Mouse (Mus musculus) testis, adult 2 months (tissue): ENCODE measurements around the gene Cdipt.

ENCODE experiments used
- CTCF ChIP-seq: fragments of 200-500 bp; IDR thresholded peaks from 2 replicates; pipeline ENCODE4 v1.5.1; 2012; ENCODE audit warnings: low read depth, mild to moderate bottlenecking, inconsistent platforms, low read length, moderate library complexity; ENCODE audit not compliant: control insufficient read depth, insufficient read depth, insufficient replicate concordance
- POLR2A ChIP-seq: fragments of 200-500 bp; IDR thresholded peaks from 2 replicates; pipeline ENCODE4 v1.6.1; 2012; ENCODE audit warnings: low read depth, mild to moderate bottlenecking, inconsistent platforms, low read length, moderate library complexity; ENCODE audit not compliant: control insufficient read depth

DNA sequence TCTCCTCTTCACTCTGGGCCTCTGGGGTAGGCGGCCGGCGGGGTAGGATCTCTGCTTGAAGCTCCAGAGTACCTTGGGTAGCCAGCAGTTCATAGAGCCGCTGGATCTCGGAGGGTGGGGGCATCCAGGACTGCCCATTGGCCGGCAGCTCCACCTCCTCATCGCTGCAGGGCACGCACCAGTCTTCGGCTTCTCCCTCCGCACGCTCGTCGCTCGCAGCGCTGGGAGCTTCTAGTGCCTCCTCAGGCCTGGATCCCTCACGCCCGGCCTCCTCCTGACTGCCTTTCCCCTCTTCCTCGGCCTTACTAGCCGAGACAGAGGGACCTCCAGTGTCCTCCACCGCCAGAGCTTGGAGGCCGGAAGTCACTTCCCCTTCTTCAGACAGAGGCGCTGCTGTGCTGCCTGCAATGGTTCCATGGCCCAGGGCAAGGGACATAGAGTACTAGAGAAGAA, 40.8 kb downstream of the Cdipt start:
- TF ChIP-seq CTCF (no peak), POLR2A (no peak)
